Mouse (Mus musculus) brain, embryonic 14.5 days (tissue): ENCODE measurements around the gene Prkar2a.
A peak's percentile ranks its signal among the peaks of the same experiment; 100 is the strongest.

Source experiments
- CTCF ChIP-seq: fragments of 200-500 bp; IDR thresholded peaks from 2 replicates; pipeline ENCODE4 v1.5.1; 2012; ENCODE audit warnings: inconsistent platforms, mild to moderate bottlenecking, moderate library complexity, borderline replicate concordance; ENCODE audit not compliant: insufficient read depth, insufficient read length; ENCODE audit errors: extremely low read depth
- POLR2A ChIP-seq: fragments of 200-500 bp; IDR thresholded peaks from 2 replicates; pipeline ENCODE4 v1.6.1; 2012; ENCODE audit warnings: mild to moderate bottlenecking, inconsistent platforms, borderline replicate concordance; ENCODE audit not compliant: poor library complexity, insufficient read depth, insufficient read length, severe bottlenecking; ENCODE audit errors: extremely low read depth

GRCm38 (mm10) chr9:108753326-108753725 is 64.2 kb downstream of the Prkar2a start:
- no peak for TF ChIP-seq POLR2A
- peak; percentile 84 for TF ChIP-seq CTCF
